Mouse (Mus musculus): ENCODE measurements around the gene Adgrl3. TPM values are rescaled to one million over a fixed set of nuclear protein-coding genes. Genes with fewer than 3 reads are reported as not detected.

The Adgrl3 gene
- total RNA-seq, 2 experiments from 2014 or later: 161 to 176 TPM

GRCm38 (mm10) chr5:81645557-81645956 lies 625.6 kb downstream of the Adgrl3 start:
- no peak for DNase-seq (ENCODE audit: low spot score in 2 of 2)

DNA sequence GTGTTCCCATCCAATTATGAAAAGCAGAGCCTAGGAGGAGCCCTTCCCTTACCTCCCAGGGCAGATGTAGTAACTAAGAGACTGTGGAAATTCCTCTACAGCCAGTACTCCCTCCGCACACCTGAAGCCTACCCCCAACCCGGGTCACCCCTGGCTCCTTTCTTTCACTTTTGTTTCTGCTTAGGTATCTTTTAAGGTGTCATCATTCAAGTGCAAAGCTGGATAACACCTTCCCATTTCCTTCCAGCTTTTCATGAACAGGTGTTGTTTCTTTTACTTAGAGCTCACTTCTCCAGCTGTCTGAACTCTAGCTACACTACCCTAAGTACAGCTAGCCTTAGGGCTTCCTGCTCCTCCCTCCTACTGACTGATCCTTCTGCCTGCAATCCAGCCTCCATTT lies 634.0 kb downstream of the Adgrl3 start:
- DNase-seq (ENCODE audit: low spot score in 2 of 2): no peak

DNA sequence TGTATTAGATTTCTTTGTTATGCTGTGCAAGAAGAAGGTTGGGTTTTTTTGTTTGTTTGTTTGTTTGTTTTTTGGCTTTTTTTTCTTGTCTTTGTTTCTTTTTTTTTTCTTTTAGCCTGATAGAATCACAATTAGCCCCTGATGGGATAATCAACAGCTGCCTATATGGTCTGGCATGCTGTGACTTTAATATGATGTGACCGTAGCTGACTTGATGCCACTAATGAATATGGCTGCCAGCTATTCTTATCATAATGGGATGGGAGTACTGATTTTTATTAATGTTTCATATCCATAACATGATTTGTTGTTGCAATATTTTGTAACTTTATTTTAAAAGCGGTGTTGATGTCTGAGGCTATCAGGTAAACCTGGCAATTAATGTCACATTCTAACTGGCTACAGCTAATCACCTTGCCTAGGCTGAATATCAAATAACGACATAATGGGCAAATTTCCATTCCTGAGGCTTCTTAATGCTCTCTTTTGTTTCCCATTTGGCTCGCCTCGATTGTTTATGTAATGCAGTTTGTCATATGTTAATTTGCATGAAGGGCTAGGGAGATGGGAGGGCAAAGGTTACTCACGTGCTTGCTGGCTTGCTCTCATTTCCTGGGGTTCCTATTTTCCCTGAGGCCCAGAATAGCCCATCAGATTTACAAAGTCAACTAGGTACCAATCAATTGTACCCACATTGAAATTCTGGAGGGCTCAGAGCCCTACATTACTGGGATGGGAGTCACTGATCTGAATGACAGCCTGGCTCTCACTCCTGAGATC lies 641.9 kb downstream of the Adgrl3 start:
- DNase-seq (ENCODE audit: low spot score in 2 of 2): no peak

- DNase-seq (ENCODE audit: low spot score in 2 of 2): no peak
Measured at GRCm38 (mm10) chr5:81671025-81671424, 651.1 kb downstream of the Adgrl3 start.

DNA sequence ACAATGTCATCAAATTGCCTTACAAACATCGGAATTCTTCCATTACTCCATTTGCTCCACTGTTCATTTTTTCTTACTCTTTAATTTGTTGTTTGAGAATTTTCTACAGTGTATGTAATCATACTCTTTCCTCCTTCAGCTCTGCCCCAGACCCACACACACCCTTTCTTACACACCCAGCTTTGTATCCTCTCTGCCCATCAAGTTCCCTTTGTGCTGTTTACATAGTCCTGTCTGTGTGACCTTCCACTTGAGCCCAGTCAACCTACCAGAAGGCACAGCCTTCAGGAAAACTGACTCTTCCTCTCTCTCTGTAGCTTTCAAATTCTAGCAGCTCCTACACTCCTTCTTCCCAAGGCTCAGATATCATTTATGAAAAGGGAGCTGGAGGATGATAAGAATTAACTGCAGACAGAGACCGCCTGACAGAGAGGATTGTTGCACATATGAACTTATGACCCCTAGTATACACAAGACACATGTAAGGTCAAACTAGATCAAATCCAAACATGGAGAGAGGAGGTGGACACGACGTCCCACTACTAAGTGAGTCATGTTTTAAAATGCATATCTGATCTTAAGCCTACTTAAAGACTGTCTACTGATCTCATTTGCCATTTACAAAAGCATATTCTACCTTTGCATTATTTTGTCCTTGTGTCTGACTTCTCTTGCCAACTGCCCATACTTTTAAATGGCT lies 654.5 kb downstream of the Adgrl3 start:
- DNase-seq (ENCODE audit: low spot score in 2 of 2): no peak

DNA sequence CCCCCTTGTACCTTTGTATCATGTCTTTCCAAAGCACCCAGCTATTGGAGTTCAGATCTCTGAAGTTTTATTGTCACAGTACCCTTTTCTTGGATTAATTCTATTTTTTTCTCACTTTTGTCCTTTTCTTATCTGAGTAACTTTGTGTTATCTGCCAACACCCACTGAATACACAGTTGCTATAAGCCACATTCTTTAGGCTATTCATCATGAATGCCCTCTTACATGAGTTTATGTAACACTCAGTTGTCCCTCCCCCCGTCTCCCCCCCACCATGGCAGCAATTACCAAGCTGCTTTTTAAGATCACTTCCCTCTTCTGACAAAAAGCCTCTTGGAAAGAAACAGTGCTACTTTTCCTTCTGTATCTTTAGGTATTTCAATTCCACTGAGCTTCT lies 655.0 kb downstream of the Adgrl3 start:
- DNase-seq (ENCODE audit: low spot score in 2 of 2): no peak

- no peak for DNase-seq (ENCODE audit: low spot score in 2 of 2)
Measured at GRCm38 (mm10) chr5:81676896-81677295, 657.0 kb downstream of the Adgrl3 start.

- peak in 1 of 2 experiments; percentile 64 for DNase-seq (ENCODE audit: low spot score in 2 of 2)
Measured at GRCm38 (mm10) chr5:81686206-81686605, 666.3 kb downstream of the Adgrl3 start.

GRCm38 (mm10) chr5:81686845-81687244 lies 666.9 kb downstream of the Adgrl3 start:
- DNase-seq (ENCODE audit: low spot score in 2 of 2): no peak

DNA sequence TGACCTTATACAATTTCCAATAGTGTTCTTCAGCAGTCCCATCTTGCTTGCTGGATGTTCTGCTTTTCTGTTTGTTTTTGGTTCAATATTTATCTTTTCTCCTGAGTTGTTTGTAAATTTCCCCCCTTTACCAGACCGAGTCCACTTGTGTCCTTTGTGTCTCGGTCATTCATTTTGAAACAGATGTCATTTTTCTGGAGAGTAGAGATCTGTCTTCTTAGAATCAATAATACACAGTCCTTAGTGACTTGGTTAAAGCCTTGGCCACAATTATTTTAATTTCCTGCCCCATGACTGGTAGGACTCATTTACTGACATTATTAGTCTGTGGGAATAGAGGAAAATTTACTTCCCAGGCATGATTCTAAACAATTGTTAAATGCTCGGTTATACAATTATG lies 709.7 kb downstream of the Adgrl3 start:
- no peak for DNase-seq (ENCODE audit: low spot score in 2 of 2)

DNA sequence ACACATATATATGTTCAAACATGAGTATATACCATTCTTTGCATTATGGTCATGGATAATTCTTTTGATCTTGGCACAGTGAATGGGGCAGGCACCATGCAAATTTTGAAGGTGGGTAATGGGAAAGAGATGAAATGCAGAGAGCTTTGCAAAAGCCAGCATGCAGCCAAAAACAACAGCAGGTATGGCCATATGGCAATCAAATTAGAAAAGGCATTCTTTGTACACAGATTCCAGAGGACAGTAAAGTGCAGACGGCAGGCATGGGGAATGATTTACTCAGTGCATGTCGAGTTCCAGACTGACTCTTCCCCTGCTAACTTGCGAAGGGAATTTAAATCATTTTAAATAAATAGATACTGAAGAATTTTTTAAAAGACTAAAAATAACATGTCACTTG lies 716.1 kb downstream of the Adgrl3 start:
- DNase-seq (ENCODE audit: low spot score in 2 of 2): peak; percentile 71 to 87

GRCm38 (mm10) chr5:81738286-81739032 lies 718.5 kb downstream of the Adgrl3 start:
- DNase-seq (ENCODE audit: low spot score in 2 of 2): no peak

- DNase-seq (ENCODE audit: low spot score in 2 of 2): no peak
Measured at GRCm38 (mm10) chr5:81752426-81752825, 732.5 kb downstream of the Adgrl3 start.

DNA sequence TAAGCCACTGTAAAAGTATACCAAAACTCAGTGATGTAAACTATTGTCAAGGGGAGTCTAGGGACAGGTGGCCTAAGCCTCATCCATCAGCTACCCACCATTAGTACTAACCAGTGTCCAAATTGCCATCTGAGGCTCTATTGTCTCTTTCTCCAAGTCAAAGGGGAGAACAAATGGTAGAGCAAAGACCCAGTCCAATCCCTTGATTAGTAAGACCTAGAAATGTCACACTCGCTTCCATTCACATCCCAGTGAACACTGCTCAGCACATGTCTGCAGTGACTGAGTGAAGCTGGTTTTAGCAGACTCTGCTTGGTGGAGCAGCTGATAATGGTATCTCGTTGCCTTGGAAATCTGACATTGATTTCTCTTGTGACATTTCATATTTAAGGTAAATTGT lies 735.8 kb downstream of the Adgrl3 start:
- DNase-seq (ENCODE audit: low spot score in 2 of 2): no peak

- DNase-seq (ENCODE audit: low spot score in 2 of 2): peak in 1 of 2 experiments; percentile 25
Measured at GRCm38 (mm10) chr5:81757093-81757725, 737.3 kb downstream of the Adgrl3 start.

DNA sequence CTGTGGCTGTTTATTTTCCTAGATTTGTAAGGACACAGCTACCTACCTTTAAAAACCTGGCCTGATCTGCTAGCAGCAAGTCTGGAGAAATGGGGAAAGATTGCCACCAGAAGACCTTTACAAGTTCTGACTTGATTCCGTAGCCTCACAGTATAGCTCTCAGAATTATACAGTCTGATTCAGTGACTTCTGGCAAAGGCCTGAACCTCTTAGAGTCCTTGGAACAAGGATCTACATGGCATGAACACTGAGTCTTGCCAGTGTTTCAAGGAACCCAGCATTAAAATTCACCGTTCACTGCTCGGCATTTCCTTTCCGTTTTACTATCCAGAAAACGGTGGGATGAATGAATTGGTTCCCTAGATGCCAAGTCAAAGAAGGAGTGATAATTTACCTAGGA lies 756.3 kb downstream of the Adgrl3 start:
- no peak for DNase-seq (ENCODE audit: low spot score in 2 of 2)

DNA sequence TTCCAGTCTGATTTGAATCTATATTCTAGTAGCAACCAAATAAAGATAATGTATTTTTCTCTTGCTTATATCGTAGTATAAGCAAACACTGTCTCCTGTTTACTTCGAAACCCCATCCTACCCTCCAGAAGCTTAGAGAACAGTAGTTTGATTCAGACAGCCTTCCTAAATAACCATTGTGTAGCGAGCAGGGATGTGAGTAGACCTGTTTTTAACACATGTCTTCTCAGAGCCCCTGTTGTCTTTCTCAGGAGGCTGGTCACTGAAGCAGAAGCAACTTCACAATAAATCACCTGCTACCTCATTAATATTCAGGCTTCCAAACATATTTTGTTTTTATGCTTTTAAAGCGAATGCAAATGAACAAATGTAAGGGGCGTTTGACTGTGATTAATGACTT lies 756.8 kb downstream of the Adgrl3 start:
- DNase-seq (ENCODE audit: low spot score in 2 of 2): no peak

GRCm38 (mm10) chr5:81784770-81785169 lies 764.8 kb downstream of the Adgrl3 start:
- DNase-seq (ENCODE audit: low spot score in 2 of 2): no peak

GRCm38 (mm10) chr5:81790710-81791109 lies 770.8 kb downstream of the Adgrl3 start:
- DNase-seq (ENCODE audit: low spot score in 2 of 2): no peak

GRCm38 (mm10) chr5:81794125-81794524 lies 774.2 kb downstream of the Adgrl3 start:
- DNase-seq (ENCODE audit: low spot score in 2 of 2): no peak

- DNase-seq (ENCODE audit: low spot score in 2 of 2): no peak
Measured at GRCm38 (mm10) chr5:81794601-81795000, 774.7 kb downstream of the Adgrl3 start.

DNA sequence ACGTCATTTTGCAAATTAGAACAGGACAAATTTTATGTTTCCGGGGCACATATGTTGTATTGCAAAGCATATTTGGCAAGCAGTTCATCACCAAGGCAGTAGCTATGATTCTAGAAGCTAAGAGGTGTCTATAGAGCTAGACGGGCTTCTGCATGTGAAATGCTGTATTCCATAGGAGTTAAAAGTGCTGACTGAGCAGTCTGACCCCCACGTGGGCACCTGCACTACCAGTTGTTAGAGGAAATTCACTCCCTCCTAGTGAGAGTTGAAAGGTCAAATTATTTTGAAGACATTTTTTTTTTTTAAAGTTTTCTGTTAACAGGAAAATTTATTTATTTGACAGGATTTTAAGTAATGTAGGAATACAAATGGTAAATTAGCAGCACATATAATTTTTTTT lies 776.2 kb downstream of the Adgrl3 start:
- DNase-seq (ENCODE audit: low spot score in 2 of 2): no peak

All from layer of hippocampus, adult 18-20 months (tissue).